Mouse (Mus musculus) liver, embryonic 14.5 days (tissue): ENCODE measurements at regions not wholly inside any gene's neighbourhood (a gene's known extent, or its start where the extent isn't known, plus 50 kb on each side); places are given as distances from the start of the nearest gene placed in this dataset.

Experiments
- CTCF ChIP-seq: IDR thresholded peaks from 2 replicates; pipeline ENCODE4 v1.5.1; 2016; ENCODE audit warnings: antibody characterized with exemption, low read depth, control low read depth
- EP300 ChIP-seq: IDR thresholded peaks from 2 replicates; pipeline ENCODE4 v1.6.1; 2016; ENCODE audit warnings: antibody characterized with exemption, low read depth

DNA sequence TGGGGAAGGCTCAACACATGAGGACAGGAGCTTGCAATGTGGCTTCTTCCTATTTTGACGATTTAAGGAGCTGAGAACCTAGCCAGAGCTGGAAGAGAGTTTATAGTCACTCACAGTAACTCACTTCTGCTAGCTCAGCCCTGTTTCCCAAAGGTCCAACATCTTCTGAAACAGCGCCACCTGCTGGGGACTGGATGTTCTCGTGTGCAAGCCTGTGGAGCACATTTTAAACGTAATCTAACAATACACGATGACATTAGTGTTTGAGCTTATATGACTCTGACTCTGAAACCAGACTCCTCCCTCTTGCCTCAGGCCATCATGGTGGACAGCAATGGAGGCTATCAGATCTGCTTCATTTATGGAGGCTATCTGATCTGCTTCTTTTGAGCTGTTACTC is 207.7 kb downstream of the Cxcl12 start:
- TF ChIP-seq EP300 (no peak), CTCF (peak; percentile 51)
